Mouse (Mus musculus): ENCODE measurements around the gene Gm20824. TPM values are rescaled to one million over a fixed set of nuclear protein-coding genes. Genes with fewer than 3 reads are reported as not detected.
"Not testable (repeated sequence)": the region's sequence is repeated elsewhere in the genome, so short reads cannot be mapped to it uniquely, and the experiment has no call there.

Gm20824 gene
- polyA plus RNA-seq (2015; fragmentation: Nextera tagmentation; extraction: Ambion mirVana) = not detected in 2 replicates

GRCm38 (mm10) chrY:8257607-8258006 lies at the start of gene Gm20824:
Gene Gm20824 (plus strand): TSS chrY:8257907.
- H3K4me2 ChIP-seq; H3K27me3 ChIP-seq; H3K36me3 ChIP-seq; H3K9me3 ChIP-seq; ATAC-seq (ENCODE audit: insufficient number of reproducible peaks, insufficient read depth, low FRiP score, low TSS enrichment, low read depth); H3K27ac ChIP-seq; H3K9ac ChIP-seq; H3K4me3 ChIP-seq; H3K4me1 ChIP-seq: not testable (repeated sequence)
- no CpG with 5 or more reads among the region's 6 CpGs for WGBS

Other genes starting within 250 kb of the Gm20824 start
- gene Gm20825, start 186.4 kb upstream of the Gm20824 start, polyA plus RNA-seq (2015; fragmentation: Nextera tagmentation; extraction: Ambion mirVana) = not detected in 2 replicates

Measured in embryonic facial prominence, embryonic 13.5 days (tissue).